Mouse (Mus musculus): Measurements from ENCODE around the gene Cygb.

The Cygb gene

GRCm38 (mm10) chr11:116654255-116654821 lies at the start of gene Cygb:
Cygb (minus strand) TSS chr11:116654313.
- no peak for DNase-seq (ENCODE audit: low read depth, low spot score)

- DNase-seq (ENCODE audit: low read depth, low spot score) = no peak
Measured at GRCm38 (mm10) chr11:116701377-116701841, 47.3 kb upstream of the Cygb start.

- DNase-seq (ENCODE audit: low read depth, low spot score) = no peak
Measured at GRCm38 (mm10) chr11:116697521-116697920, 43.4 kb upstream of the Cygb start.

GRCm38 (mm10) chr11:116696426-116696825 lies 42.3 kb upstream of the Cygb start:
- DNase-seq (ENCODE audit: low read depth, low spot score) = no peak

GRCm38 (mm10) chr11:116695194-116695880 lies 41.2 kb upstream of the Cygb start:
- DNase-seq (ENCODE audit: low read depth, low spot score) = no peak

- no peak for DNase-seq (ENCODE audit: low read depth, low spot score)
Measured at GRCm38 (mm10) chr11:116694250-116695193, 40.4 kb upstream of the Cygb start.

- no peak for DNase-seq (ENCODE audit: low read depth, low spot score)
Measured at GRCm38 (mm10) chr11:116693899-116694249, 39.8 kb upstream of the Cygb start.

- no peak for DNase-seq (ENCODE audit: low read depth, low spot score)
Measured at GRCm38 (mm10) chr11:116690701-116691575, 36.8 kb upstream of the Cygb start.

- DNase-seq (ENCODE audit: low read depth, low spot score) = no peak
Measured at GRCm38 (mm10) chr11:116689622-116690021, 35.5 kb upstream of the Cygb start.

- no peak for DNase-seq (ENCODE audit: low read depth, low spot score)
Measured at GRCm38 (mm10) chr11:116687897-116688296, 33.8 kb upstream of the Cygb start.

- no peak for DNase-seq (ENCODE audit: low read depth, low spot score)
Measured at GRCm38 (mm10) chr11:116685729-116686128, 31.6 kb upstream of the Cygb start.

GRCm38 (mm10) chr11:116683777-116684176 lies 29.7 kb upstream of the Cygb start:
- no peak for DNase-seq (ENCODE audit: low read depth, low spot score)

- DNase-seq (ENCODE audit: low read depth, low spot score) = no peak
Measured at GRCm38 (mm10) chr11:116682501-116683144, 28.5 kb upstream of the Cygb start.

GRCm38 (mm10) chr11:116681147-116681546 lies 27.0 kb upstream of the Cygb start:
- DNase-seq (ENCODE audit: low read depth, low spot score) = no peak

- DNase-seq (ENCODE audit: low read depth, low spot score) = no peak
Measured at GRCm38 (mm10) chr11:116680321-116681091, 26.4 kb upstream of the Cygb start.

- DNase-seq (ENCODE audit: low read depth, low spot score) = no peak
Measured at GRCm38 (mm10) chr11:116679148-116679547, 25.0 kb upstream of the Cygb start.

- DNase-seq (ENCODE audit: low read depth, low spot score) = no peak
Measured at GRCm38 (mm10) chr11:116677711-116678441, 23.8 kb upstream of the Cygb start.

GRCm38 (mm10) chr11:116676175-116676976 lies 22.3 kb upstream of the Cygb start:
- DNase-seq (ENCODE audit: low read depth, low spot score) = no peak

All from telencephalon, adult 2 months (tissue).